Mouse (Mus musculus) megakaryocyte-erythroid progenitor cell, adult 5 weeks (primary cell): Measurements from ENCODE around the gene Abat. TPM values are rescaled to one million over a fixed set of nuclear protein-coding genes. Genes with fewer than 3 reads are reported as not detected.

Experiments
- polyA plus RNA-seq: library from polyadenylated mRNA; stranded (reverse); fragments of >175 nt; gene quantifications from 2 replicates; pipeline ENCODE4 v1.2.3, GENCODE M21; 2012

Gene Abat
- 0.02 and 0.13 TPM in 2 replicates for polyA plus RNA-seq

GRCm38 (mm10) chr16:8513236-8513906 lies at the start of gene Abat:
Abat (plus strand) TSS chr16:8513429.

DNA sequence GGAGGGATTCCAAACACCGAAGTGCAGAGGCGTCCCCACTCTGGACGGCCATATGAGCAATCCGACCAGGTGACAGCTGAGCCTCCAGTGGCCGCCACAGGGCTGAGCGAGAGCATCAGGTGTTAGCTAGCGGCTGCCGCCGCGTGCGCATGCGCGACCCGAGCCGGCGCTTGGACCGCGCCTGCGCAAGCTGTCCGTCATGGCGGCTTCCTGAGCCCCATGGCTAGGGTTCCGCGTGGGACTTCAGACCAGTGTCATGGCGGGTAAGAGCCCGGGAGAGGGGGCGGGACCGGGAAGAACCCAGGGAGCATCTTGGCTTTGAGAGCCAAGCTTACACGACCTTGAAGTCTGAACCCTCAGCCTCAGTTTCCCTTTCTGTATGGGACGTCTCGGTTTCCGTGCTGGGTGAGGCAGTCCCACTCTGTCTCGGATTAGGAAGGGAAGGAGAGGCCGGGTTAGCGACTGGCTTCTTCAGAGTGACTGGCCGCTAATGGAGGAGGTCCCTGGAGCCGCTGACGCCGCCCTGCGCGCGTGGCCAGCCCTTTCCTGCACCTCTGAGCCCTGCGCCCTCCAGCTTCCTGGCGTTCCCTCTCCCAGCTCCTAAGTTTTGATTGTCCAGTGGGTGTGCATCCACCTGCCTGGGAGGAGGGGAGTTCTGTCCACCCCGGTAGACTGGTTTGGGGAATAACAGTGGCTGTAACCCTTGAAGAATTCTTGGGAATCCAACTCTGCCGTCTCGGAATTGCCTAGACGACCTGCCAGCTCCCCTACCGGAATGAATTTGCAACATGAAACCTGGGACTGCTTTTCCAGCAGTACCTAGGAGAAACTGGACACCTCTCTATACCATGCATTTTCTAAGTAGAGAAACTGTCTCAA lies 42.4 kb upstream of the Abat start, which contains the start of gene Mettl22:
TSS of gene Mettl22 (plus strand) at position 186 of the 879 bp plus-strand sequence.

DNA sequence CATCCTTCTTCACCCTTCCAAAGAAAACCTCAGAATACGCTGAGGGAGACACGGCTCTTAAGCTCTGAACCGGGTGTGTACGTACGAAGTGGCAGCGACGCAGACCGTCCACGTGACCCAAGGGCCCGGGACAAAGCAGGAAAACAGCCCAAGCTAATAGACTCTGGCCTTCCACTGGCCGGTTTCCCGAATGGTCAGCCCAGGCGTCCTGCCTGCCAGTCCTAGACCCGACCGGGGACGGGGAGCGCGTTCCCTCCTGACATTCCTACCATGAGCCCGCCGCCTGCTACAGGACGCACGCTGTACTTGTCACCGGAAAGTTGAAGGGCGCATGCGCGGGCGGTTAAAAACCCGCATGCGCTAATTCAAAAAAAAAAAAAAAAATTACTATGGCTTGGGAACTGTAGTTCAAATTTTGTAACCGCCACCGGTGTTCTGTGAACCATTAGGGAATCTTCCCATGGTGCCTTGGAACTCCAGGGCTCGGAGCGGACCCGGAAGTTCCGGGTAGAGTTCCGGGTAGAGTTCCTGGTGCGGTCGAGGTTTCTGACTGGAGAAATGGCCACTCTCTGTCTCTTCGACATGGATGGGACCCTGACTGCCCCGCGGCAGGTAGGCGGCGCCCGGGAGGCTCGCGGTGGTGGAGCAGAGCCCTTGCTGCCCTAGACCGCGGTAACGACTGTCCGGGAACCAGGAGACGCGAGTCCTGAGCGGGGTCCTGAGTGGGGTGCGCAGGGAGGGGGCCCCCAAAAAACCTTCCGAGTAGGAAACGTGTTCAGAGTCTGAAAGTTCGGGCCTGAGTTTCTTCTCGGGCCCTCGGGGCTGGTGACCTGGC lies 124.2 kb downstream of the Abat start, which contains the start of the genes Pmm2 and Tmem186:
TSS of gene Pmm2 (plus strand) at position 458 of the 835 bp plus-strand sequence.
TSS of gene Tmem186 (minus strand) at position 496 of the 835 bp plus-strand sequence.

Other genes starting within 250 kb of the Abat start
- gene Tmem114, start 88.3 kb upstream of the Abat start, polyA plus RNA-seq, result 0.09 TPM in 1 of 2 replicates, not detected in the other
- 25.2 and 31.1 TPM in 2 replicates for gene Mettl22, start 42.6 kb upstream of the Abat start, polyA plus RNA-seq
- 22.5 and 26.0 TPM in 2 replicates for gene Pmm2, start 124.2 kb downstream of the Abat start, polyA plus RNA-seq
- 4.2 and 5.0 TPM in 2 replicates for gene Tmem186, start 124.3 kb downstream of the Abat start, polyA plus RNA-seq
- gene Carhsp1, start 158.7 kb downstream of the Abat start, polyA plus RNA-seq, result 19.1 and 20.0 TPM in 2 replicates
- gene Gm5767, start 167.3 kb downstream of the Abat start, polyA plus RNA-seq, result not detected in 2 replicates